Mouse (Mus musculus) urinary bladder, postnatal 10 days (tissue): ENCODE results near the gene Batf3.

Source experiments
- DNase-seq: peaks from one replicate; pipeline ENCODE4 v3.0.0; 2022; ENCODE audit warnings: low spot score

The Batf3 gene

DNA sequence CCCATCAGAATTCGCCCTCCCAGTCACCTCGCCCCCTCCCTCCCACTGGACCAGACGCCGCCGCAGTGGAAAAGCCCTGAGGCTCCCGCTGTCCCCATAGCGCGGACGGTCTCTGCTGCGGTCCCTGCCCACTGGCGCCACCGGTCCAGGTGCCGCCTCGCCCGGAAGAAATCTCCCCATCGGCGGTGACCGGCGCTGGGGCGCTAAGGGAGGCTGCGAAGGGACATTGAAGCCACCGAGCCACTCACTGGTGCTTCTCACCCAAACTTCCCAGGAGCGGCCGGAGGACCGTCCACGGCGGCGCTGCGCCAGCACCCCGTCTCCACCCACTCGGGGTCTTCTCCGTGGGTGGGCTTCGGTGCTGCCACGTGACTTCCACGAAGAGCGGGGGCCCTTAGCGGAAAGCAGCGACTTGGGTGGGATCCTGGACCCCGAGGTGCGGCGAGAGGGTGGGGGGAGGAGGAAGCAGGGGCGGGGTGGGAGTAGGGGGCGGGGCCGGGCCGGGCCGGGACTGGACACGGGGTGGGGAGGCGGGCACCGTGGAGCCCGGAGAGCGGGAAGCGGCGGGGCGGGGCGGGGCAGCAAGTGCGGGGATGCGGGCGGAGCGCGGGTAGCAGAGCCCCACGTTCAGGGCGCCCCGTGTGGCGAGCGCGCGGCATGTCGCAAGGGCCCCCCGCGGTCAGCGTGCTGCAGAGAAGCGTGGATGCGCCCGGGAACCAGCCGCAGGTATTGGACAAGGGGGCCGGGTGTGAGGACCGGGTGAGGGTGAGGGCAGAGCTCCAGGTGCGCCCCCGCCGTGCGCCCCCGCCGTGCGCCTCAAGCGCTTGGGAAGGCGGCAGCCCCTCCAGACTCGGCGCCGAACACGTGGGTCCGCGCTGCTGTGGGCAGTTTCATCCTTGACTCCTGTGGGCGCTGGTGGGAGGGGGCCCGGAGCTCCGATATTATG is at the start of gene Batf3:
Batf3 (plus strand) TSS at position 46 of the 946 bp plus-strand sequence.
- DNase-seq: no peak

DNA sequence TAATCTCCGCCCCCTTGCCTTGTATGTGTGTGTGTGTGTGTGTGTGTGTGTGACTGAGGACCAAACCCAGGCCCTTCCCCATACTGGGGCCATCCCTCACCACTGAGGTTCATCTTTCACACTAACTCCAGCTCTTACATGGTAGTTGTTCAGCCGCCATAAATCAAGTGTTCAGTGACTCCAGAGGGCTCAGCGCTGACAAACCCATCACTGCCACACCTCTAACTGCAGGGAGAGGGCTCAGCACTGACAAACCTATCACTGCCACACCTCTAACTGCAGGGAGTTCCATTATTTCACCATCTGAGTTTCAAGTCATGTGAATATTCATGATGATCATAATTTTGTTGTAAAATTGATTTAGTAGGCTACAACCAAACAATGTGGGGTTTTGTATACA is 44.1 kb upstream of the Batf3 start:
- DNase-seq: no peak

DNA sequence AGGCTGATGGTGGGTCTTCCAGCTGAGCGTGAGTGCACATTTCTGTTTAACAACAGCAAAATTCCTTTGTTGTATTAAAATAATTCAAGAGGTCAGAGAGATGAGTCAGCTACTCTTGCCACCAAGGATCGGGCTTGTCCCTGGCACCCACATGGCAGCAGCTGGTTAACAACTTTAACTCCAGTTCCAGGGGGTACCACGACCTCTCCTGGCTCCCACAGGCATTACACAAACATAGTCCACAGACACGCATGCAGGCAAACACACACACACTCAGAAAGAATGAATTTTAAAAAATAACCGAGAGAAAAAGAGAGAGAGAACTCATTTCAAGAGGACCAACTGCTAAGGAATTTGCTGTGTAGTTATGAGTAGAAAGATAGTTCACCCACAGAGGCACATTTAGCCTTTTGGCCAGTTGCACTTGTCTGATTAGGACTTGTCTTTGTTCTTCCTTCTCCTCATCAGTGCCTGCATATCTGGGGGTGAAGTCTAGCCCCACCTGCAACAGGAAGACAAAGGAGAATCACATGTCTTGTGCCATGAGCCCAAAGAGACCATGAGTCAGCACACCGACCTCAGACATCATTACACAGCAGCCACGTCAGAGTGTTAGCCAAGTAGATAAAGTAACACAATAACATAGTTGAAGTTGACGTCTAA is 42.6 kb upstream of the Batf3 start:
- no peak for DNase-seq

DNA sequence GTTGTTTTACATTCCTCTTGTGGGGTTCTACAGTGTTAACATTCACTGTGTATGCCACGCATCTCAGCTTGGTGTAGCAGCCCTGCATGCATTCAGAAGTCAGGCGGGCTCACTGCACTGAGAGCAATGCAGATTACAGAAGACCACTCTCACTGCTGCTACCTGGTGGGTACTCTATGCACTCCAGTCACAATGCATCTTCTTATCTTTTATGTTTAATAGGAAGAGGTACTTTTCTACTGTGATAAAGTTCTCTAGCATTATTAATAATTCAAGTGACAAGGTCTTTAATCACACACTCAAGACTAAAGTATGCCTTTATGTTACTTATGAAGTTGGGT is 42.1 kb upstream of the Batf3 start:
- no peak for DNase-seq

DNA sequence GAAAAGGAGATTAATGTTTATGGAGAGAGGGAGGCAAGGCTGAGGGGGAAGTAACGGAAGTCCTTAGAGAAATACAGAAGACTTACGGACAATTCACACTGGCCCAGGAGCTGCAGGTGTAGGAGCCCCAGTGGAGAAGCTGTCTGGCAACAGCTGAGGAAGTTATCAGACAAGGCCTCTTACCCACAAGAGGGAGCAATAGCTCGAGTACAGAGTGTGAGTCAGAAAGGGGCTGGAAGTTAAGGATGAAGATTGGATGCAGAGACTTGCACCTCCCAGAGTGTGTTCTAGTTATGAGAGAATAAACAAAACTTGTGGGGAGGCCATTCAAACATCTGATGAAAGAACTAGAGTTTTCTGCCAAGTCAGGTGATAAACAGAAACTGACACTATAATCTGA is 40.2 kb upstream of the Batf3 start:
- DNase-seq: no peak

DNA sequence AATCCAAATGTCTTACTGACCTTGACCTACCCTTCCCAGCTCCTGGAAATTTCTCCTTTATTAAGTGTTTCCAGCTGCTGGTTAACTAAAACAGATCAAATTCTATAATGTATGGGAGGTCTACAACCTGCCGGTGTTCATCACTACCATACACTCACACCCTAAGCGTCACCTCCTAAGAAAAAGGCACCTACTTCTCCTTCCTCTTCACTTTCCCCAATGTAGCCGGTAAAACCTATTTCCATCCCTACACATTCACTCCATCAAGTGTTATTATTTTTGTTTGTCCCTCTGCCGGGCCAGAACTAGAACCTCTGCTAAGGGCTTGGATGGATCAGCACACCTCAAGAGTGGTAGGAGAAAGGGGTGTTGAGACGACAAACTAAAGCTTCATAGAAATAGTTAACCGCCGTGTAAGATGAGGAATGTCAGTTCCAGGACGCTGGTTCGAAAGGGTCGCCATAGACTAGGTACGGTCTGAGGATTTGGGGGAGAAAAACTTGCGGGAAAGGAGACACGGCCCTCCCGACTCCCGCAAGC is 35.3 kb upstream of the Batf3 start:
- no peak for DNase-seq

DNA sequence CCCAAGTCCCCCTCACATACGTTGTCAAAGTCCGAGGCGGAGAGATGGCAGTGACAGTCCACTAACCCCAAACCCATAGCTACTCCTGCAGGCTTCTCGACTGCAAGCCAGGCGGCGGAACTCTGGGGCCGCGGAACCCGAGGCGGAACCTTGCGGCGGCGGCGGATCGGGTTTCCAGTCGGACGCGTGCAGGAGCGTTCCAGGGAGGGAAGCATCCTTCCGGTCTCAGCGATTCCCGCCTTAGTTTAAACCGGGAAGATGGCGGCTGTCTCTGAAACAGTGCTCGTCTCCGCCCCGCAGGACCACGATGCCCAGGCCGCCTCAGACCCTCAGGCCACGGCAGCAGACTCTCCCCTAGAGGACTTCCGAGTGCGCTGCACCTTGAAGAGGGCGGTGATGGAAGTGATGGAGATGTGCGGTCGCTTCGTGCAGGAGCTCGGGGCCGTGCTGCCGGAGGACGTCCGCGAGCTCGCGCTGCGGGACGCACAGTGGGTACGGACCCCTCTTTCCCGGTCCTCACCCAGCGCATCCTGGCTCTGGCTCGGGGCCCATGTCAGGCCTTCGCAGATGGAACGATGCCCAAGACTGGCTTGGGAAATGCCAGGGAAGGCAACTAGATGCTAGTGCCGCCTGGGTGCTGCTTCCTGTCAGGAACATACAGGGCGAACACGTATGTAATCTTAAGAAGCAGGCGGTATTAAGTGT is 34.7 kb upstream of the Batf3 start, which contains the start of the genes Tatdn3 and Nsl1:
Tatdn3 (minus strand) TSS at position 152 of the 705 bp plus-strand sequence.
Nsl1 (plus strand) TSS at position 232 of the 705 bp plus-strand sequence.
- DNase-seq: peak; percentile 74

- no peak for DNase-seq
Measured at GRCm38 (mm10) chr1:191063700-191064099, 33.9 kb upstream of the Batf3 start.

- DNase-seq: no peak
Measured at GRCm38 (mm10) chr1:191064535-191064934, 33.1 kb upstream of the Batf3 start.

DNA sequence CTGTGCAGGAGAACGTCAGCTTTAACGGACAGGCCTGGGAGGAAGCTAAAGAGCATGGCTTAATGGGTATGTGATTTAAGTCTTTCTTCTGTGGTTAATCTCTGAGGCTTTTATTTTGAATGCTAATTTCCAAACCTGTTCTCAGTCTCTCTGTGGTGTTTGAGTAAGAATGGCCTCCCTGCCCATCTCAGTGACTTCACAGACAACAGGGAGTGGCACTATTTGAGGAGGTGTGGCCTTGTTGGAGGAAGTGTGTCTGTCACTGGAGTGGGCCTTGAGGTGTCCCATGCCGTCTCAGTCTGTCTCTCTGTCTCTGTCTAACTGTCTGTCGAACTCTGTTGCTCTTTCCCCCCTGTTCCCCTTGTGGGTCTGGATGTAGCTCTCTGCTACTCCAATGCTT is 32.5 kb upstream of the Batf3 start:
- no peak for DNase-seq

- no peak for DNase-seq
Measured at GRCm38 (mm10) chr1:191068377-191068776, 29.3 kb upstream of the Batf3 start.

GRCm38 (mm10) chr1:191070259-191070658 is 27.4 kb upstream of the Batf3 start:
- no peak for DNase-seq

- no peak for DNase-seq
Measured at GRCm38 (mm10) chr1:191071613-191072012, 26.0 kb upstream of the Batf3 start.

- DNase-seq: no peak
Measured at GRCm38 (mm10) chr1:191072329-191072913, 25.2 kb upstream of the Batf3 start.

- no peak for DNase-seq
Measured at GRCm38 (mm10) chr1:191073001-191073400, 24.6 kb upstream of the Batf3 start.

GRCm38 (mm10) chr1:191073486-191073885 is 24.2 kb upstream of the Batf3 start:
- DNase-seq: no peak

GRCm38 (mm10) chr1:191075199-191075883 is 22.3 kb upstream of the Batf3 start:
- no peak for DNase-seq

DNA sequence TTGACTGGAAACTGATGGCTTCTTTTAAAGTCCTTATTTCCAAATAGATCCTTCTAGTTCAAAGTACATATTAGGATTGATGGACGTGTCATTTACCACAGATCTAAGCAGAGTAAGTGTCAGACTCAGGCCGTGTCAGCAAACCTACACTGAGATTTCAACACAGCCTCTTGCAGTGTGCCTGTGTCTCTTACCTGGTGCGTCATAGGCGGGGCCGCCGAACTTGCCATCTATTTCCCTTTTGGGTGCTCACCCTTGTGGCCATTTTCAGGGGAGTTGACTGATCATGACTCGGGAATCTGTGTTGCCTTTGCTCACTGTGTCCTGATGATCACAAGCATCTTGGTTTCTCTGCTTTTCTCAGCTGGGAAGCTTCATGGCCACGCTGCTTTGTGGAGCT is 14.4 kb upstream of the Batf3 start:
- DNase-seq: no peak

GRCm38 (mm10) chr1:191084951-191085559 is 12.6 kb upstream of the Batf3 start:
- no peak for DNase-seq

DNA sequence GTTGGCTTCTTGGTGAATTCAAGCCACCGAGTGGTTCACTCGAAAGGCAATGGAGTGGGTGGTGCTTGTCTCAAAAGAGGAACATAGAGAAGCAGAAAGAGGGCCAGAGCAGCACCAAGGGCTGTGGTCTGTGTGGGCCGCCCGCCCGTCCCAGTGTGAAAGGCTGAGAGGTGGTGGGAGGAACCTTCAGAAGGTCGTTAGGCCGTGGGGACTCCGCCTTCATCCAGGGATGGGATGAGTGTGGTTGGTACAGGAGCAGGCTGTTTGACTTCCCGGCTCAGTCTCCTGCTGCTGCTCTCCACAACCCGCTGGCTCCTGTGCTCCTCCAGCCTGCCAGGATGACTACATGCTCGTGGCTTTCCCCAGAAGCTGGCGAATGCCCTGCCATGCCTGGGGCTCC is 12.1 kb upstream of the Batf3 start:
- DNase-seq: no peak

- no peak for DNase-seq
Measured at GRCm38 (mm10) chr1:191086304-191086878, 11.3 kb upstream of the Batf3 start.
